Mouse (Mus musculus) hindbrain, embryonic 10.5 days (tissue): ENCODE results near the gene Celf2. TPM values are rescaled to one million over a fixed set of nuclear protein-coding genes. Genes with fewer than 3 reads are reported as not detected.

ENCODE experiments used
- DNase-seq: peaks from one replicate; pipeline ENCODE4 v3.0.0-alpha.2; 2017; ENCODE audit warnings: low spot score
- H3K27ac ChIP-seq: fragments of 300-500 bp; sonication (generic); 2 replicates; pipeline ENCODE4 v1.5.1; 2016; ENCODE audit warnings: mild to moderate bottlenecking, moderate library complexity
- H3K27me3 ChIP-seq: fragments of 300-500 bp; sonication (generic); 2 replicates; pipeline ENCODE4 v1.6.1; 2016; ENCODE audit warnings: mild to moderate bottlenecking; ENCODE audit not compliant: poor library complexity, insufficient read depth, severe bottlenecking
- H3K36me3 ChIP-seq: fragments of 300-500 bp; sonication (generic); 2 replicates; pipeline ENCODE4 v1.6.1; 2016; ENCODE audit warnings: mild to moderate bottlenecking, moderate library complexity
- H3K4me1 ChIP-seq: fragments of 300-500 bp; sonication (generic); replicated peaks from 2 replicates; pipeline ENCODE4 v1.6.1; 2016; ENCODE audit warnings: mild to moderate bottlenecking
- H3K4me3 ChIP-seq: fragments of 300-500 bp; sonication (generic); 2 replicates; pipeline ENCODE4 v1.5.1; 2016; ENCODE audit warnings: mild to moderate bottlenecking, moderate library complexity
- H3K9me3 ChIP-seq: fragments of 300-500 bp; sonication (generic); 2 replicates; pipeline ENCODE4 v1.6.1; 2016; ENCODE audit warnings: mild to moderate bottlenecking, moderate library complexity
- WGBS: fragments of 180-500 bp; shearing (Covaris S2); methylation state at CpG from one replicate; pipeline ENCODE4 v1.1.7; 2016; 5-methylcytosine and 5-hydroxymethylcytosine counted together
- polyA plus RNA-seq: library from polyadenylated mRNA; unstranded; fragments of >200 nt; fragmentation: Nextera tagmentation; extraction: Ambion mirVana; gene quantifications from 2 replicates; pipeline ENCODE4 v1.2.1, GENCODE M21; 2016

Gene Celf2
- polyA plus RNA-seq, 1 experiment from 2014 or later: 66.8 TPM

- Histone ChIP-seq H3K27me3 (no peaks in the 10 kb centered on the region), H3K36me3 (no peaks in the 10 kb centered on the region), H3K4me3 (no peak overlapping the region), H3K27ac (no peak overlapping the region), H3K9me3 (no peaks in the 10 kb centered on the region), H3K4me1 (peaks cover 50% of the 10 kb centered on the region)
- WGBS: 86% methylated on average over 7 of the region's 7 CpGs
- DNase-seq: no peak
Measured at GRCm38 (mm10) chr2:6794858-6795257, 714.5 kb downstream of the Celf2 start.

GRCm38 (mm10) chr2:6790876-6791275, 718.5 kb downstream of the Celf2 start:
- Histone ChIP-seq H3K4me1 (peaks cover 34% of the 10 kb centered on the region), H3K36me3 (no peaks in the 10 kb centered on the region), H3K9me3 (no peaks in the 10 kb centered on the region), H3K27ac (no peak overlapping the region), H3K4me3 (no peak overlapping the region), H3K27me3 (no peaks in the 10 kb centered on the region)
- DNase-seq: no peak
- WGBS: 79% methylated on average over 2 of the region's 2 CpGs

DNA sequence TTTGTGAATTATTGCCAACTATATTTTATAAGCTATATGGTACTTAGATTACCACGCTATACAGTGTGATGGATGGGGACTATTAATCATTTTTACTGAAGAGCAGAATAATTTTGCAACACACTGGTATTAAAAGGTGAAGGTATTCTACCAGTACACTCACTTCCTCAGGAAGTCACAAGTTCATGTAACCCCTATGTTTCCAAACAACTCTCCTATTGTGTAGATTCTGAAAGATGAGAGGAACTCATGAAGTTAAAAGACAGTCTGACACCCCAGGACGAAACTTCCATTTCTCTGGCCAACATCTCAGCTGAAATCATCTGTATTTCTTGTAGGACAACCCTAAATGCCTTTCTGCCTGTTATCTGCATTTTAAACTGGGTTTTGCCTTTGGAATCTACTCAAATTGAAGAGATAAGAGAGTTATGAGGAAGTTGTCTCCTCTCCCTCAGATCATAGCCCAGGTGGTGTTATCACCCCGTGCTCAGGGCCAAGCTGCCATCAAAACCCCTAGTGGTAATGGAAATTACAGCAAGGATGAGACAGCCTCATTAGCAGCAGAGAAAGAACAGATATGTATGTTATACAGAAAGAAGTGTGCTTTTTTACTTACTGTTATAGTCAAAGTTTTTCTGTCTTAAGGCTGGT, 722.7 kb downstream of the Celf2 start:
- Histone ChIP-seq H3K36me3 (no peaks in the 10 kb centered on the region), H3K27ac (no peak overlapping the region), H3K4me1 (peaks cover 6% of the 10 kb centered on the region), H3K4me3 (no peak overlapping the region), H3K9me3 (no peaks in the 10 kb centered on the region), H3K27me3 (no peaks in the 10 kb centered on the region)
- no peak for DNase-seq
- 80% methylated on average over 3 of the region's 3 CpGs for WGBS

DNA sequence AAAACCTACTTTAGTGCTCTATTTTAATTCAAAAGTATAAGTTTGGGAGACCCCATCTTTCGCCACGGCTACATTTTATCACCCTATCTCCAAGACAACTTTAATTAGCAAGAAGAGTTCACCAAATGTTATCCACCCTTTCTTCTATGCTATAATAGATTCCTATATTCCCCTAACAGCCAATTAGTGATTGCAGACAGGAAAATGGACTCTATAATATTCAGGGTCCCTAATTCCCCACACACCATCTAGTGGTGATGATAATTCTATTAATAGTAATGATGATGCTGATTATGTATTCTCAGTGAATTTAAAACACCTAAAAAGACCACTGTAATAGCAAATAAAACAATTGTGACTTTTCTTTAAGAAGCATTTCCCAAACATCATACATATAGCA, 739.1 kb downstream of the Celf2 start:
- H3K27me3 ChIP-seq: no peaks in the 10 kb centered on the region
- H3K36me3 ChIP-seq: peaks cover 14% of the 10 kb centered on the region; the same call in 1 of the 2 replicates
- DNase-seq: no peak
- no peaks in the 10 kb centered on the region for H3K4me1 ChIP-seq
- no peak overlapping the region for H3K4me3 ChIP-seq
- no peaks in the 10 kb centered on the region for H3K9me3 ChIP-seq
- H3K27ac ChIP-seq: no peak overlapping the region
- WGBS: 94% methylated on average over 2 of the region's 2 CpGs

DNA sequence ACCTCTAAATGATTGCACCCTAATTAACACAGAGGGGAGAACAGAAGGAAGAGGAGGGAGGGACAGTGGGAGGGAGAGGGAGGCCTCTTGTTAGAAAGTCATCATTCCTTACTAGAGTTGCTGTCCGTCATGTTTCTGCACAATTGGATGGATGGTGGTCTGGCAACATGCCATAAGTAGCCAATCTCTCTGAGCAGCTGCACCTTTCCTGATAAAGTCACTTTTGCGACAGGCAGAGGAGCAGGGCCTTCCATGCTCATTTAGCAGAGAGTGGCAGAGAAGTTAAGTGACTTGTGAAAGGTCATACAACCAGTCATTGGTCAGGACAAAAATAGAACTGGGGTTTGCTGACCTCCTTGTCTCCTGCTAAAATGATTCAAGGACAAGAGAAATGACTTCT, 747.0 kb downstream of the Celf2 start:
- no peak for DNase-seq
- no peaks in the 10 kb centered on the region for H3K27me3 ChIP-seq
- H3K4me3 ChIP-seq: no peak overlapping the region
- H3K9me3 ChIP-seq: no peaks in the 10 kb centered on the region
- WGBS: 86% methylated on average over 2 of the region's 2 CpGs
- no peak overlapping the region for H3K27ac ChIP-seq
- H3K4me1 ChIP-seq: no peaks in the 10 kb centered on the region
- H3K36me3 ChIP-seq: peaks cover 9% of the 10 kb centered on the region; the same call in 1 of the 2 replicates

GRCm38 (mm10) chr2:6743173-6743572, 766.2 kb downstream of the Celf2 start:
- Histone ChIP-seq H3K4me3 (no peak overlapping the region), H3K4me1 (no peaks in the 10 kb centered on the region), H3K27ac (no peak overlapping the region), H3K9me3 (no peaks in the 10 kb centered on the region), H3K36me3 (no peaks in the 10 kb centered on the region), H3K27me3 (no peaks in the 10 kb centered on the region)
- 90% methylated on average over 2 of the region's 2 CpGs for WGBS
- no peak for DNase-seq

DNA sequence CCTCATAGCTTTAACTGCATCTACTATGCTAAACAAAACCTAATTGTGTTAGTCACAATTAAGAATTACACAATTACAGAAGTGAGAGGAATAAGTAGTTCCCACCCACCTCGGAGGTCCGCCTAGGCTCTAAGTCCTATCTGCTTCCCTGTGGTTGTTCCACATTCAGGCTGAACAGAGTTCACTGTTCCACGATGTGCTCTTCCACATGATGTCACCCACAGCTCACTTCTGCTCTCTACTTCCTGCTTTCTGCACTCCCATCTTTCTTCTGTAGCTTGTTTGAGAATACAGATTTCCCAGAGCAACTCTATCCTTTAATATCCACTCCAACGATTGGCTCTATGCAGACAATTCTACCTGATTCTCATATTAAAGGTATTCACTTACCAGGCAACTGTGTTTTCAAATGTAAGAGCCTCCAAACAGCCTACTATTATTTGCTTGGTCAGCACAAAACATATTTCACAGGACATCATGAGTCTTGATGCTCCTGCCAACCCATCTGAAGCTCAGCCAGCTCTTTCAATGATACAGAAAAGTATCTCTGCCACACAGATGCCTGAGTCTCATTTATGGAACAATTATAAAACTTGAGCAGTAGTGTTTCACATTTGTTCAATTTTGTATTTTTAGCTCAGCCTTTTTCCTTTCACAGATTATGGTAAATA, 769.2 kb downstream of the Celf2 start:
- 90% methylated on average over 4 of the region's 4 CpGs for WGBS
- DNase-seq: no peak
- no peaks in the 10 kb centered on the region for H3K9me3 ChIP-seq

DNA sequence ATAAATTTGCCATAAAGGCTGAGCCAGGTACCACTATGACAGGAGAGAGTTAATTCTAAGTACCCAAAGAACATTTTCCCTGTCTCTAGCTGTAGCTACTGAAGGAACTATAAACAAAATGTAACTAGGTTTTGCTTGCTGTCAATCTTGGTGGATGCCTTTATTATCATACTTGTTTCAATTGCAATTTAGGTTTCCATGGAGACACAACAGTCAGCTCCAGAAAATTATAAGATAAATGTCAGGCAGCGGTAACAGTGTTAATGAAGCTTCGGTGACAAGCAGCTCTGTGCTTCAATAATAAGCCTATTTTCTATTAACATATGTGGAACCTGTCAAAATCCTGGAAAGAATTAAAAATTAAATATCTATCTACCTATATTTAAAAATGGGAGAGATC, 777.3 kb downstream of the Celf2 start:
- Histone ChIP-seq H3K27ac (no peak overlapping the region), H3K9me3 (no peaks in the 10 kb centered on the region), H3K4me3 (no peak overlapping the region), H3K27me3 (no peaks in the 10 kb centered on the region), H3K4me1 (peaks cover 18% of the 10 kb centered on the region), H3K36me3 (no peaks in the 10 kb centered on the region)
- DNase-seq: no peak
- 82% methylated on average over 2 of the region's 2 CpGs for WGBS

More for the DNA sequence above, 769.2 kb downstream of the Celf2 start:
- H3K4me3 ChIP-seq: no peak overlapping the region
- H3K27me3 ChIP-seq: no peaks in the 10 kb centered on the region
- H3K27ac ChIP-seq: no peak overlapping the region
- no peaks in the 10 kb centered on the region for H3K36me3 ChIP-seq
- no peaks in the 10 kb centered on the region for H3K4me1 ChIP-seq

GRCm38 (mm10) chr2:6730860-6731259, 778.5 kb downstream of the Celf2 start:
- peaks cover 18% of the 10 kb centered on the region for H3K4me1 ChIP-seq
- 60% methylated on average over 3 of the region's 3 CpGs for WGBS

DNA sequence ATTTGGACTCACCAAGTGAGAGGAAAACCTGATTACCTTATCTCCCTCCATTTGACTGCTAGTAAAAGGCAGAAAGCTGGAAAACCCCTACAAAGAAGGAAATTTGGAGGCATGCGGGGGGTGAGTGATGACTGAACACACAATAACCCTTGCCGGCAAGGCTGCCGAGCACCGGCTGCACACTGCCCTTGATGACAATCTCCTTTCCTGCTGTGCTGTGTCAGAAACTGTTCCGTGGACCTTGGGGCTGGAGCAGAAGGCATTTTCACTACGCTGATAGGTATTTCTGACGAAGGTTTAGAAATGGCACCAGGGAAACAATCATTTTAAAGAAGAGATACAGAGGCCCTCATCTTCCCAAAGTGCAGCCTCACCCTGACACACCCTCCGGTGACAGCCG, 779.4 kb downstream of the Celf2 start:
- no peak for DNase-seq
- Histone ChIP-seq H3K27ac (no peak overlapping the region), H3K27me3 (no peaks in the 10 kb centered on the region), H3K36me3 (no peaks in the 10 kb centered on the region), H3K4me3 (no peak overlapping the region), H3K4me1 (peaks cover 18% of the 10 kb centered on the region), H3K9me3 (no peaks in the 10 kb centered on the region)
- 56% methylated on average over 9 of the region's 9 CpGs for WGBS

More at GRCm38 (mm10) chr2:6730860-6731259, 778.5 kb downstream of the Celf2 start:
- no peak overlapping the region for H3K4me3 ChIP-seq
- DNase-seq: no peak
- H3K27me3 ChIP-seq: no peaks in the 10 kb centered on the region
- H3K9me3 ChIP-seq: no peaks in the 10 kb centered on the region
- no peak overlapping the region for H3K27ac ChIP-seq
- no peaks in the 10 kb centered on the region for H3K36me3 ChIP-seq

- no peaks in the 10 kb centered on the region for H3K27me3 ChIP-seq
- no peak for DNase-seq
- no peaks in the 10 kb centered on the region for H3K36me3 ChIP-seq
- 88% methylated on average over 2 of the region's 2 CpGs for WGBS
- no peak overlapping the region for H3K4me3 ChIP-seq
- H3K27ac ChIP-seq: no peak overlapping the region
- peaks cover 18% of the 10 kb centered on the region for H3K4me1 ChIP-seq
- H3K9me3 ChIP-seq: no peaks in the 10 kb centered on the region
Measured at GRCm38 (mm10) chr2:6728840-6729252, 780.5 kb downstream of the Celf2 start.

DNA sequence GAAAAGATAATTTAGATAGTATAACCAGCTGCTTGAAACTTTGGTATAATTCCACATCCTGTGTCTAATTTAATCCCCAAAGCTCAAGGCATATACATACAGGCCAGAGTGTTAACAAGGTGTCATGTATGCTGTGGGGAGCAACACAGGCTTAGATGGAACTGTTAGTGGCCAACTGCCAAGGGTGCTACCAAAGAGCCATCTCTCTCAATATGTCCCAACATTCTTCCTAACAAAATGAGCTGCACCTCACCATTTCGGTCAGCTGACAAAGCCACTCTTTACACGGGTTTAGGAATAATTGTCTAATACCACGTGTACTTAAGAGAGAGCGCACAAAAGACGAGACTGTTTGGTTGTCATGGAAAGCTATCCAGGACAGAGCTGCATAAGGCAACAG, 782.0 kb downstream of the Celf2 start:
- peaks cover 31% of the 10 kb centered on the region for H3K4me1 ChIP-seq
- no peaks in the 10 kb centered on the region for H3K9me3 ChIP-seq
- no peaks in the 10 kb centered on the region for H3K36me3 ChIP-seq
- H3K27ac ChIP-seq: no peak overlapping the region
- no peak overlapping the region for H3K4me3 ChIP-seq
- H3K27me3 ChIP-seq: no peaks in the 10 kb centered on the region
- 91% methylated on average over 5 of the region's 5 CpGs for WGBS
- DNase-seq: no peak

GRCm38 (mm10) chr2:6726071-6726470, 783.3 kb downstream of the Celf2 start:
- H3K4me1 ChIP-seq: peaks cover 44% of the 10 kb centered on the region
- 81% methylated on average over 8 of the region's 8 CpGs for WGBS
- H3K4me3 ChIP-seq: no peak overlapping the region
- no peaks in the 10 kb centered on the region for H3K36me3 ChIP-seq
- no peak for DNase-seq
- H3K27ac ChIP-seq: no peak overlapping the region
- H3K9me3 ChIP-seq: no peaks in the 10 kb centered on the region
- no peaks in the 10 kb centered on the region for H3K27me3 ChIP-seq
